Mouse (Mus musculus): ENCODE measurements around the gene Gemin5. TPM values are rescaled to one million over a fixed set of nuclear protein-coding genes. Genes with fewer than 3 reads are reported as not detected.

Gene Gemin5
- polyA plus RNA-seq, 1 experiment = 6.6 TPM

- DNase-seq (ENCODE audit: low spot score) = peak; percentile 91
These were observed 3.2 kb upstream of the Gemin5 start, which contains the start of gene Mrpl22 for GRCm38 (mm10) chr11:58171459-58172091. Gene Mrpl22, plus strand, starts transcription at chr11:58171661.

GRCm38 (mm10) chr11:58169666-58170065, 1.3 kb upstream of the Gemin5 start:
- no peak for DNase-seq (ENCODE audit: low spot score)

- no peak for DNase-seq (ENCODE audit: low spot score)
These were observed 545 bp downstream of the Gemin5 start for GRCm38 (mm10) chr11:58167822-58168166.

- no peak for DNase-seq (ENCODE audit: low spot score)
These were observed 3.3 kb downstream of the Gemin5 start for GRCm38 (mm10) chr11:58165072-58165471.

GRCm38 (mm10) chr11:58156871-58157270, 11.5 kb downstream of the Gemin5 start:
- DNase-seq (ENCODE audit: low spot score) = no peak

- DNase-seq (ENCODE audit: low spot score) = no peak
These were observed 12.9 kb downstream of the Gemin5 start for GRCm38 (mm10) chr11:58155458-58155857.

GRCm38 (mm10) chr11:58146241-58146640, 22.1 kb downstream of the Gemin5 start:
- no peak for DNase-seq (ENCODE audit: low spot score)

- no peak for DNase-seq (ENCODE audit: low spot score)
These were observed 24.5 kb downstream of the Gemin5 start for GRCm38 (mm10) chr11:58143704-58144426.

- DNase-seq (ENCODE audit: low spot score) = no peak
These were observed 28.9 kb downstream of the Gemin5 start for GRCm38 (mm10) chr11:58139466-58139865.

- no peak for DNase-seq (ENCODE audit: low spot score)
These were observed 29.5 kb downstream of the Gemin5 start for GRCm38 (mm10) chr11:58138821-58139220.

- DNase-seq (ENCODE audit: low spot score) = no peak
These were observed 31.7 kb downstream of the Gemin5 start for GRCm38 (mm10) chr11:58136677-58137076.

GRCm38 (mm10) chr11:58135296-58135695, 33.0 kb downstream of the Gemin5 start:
- no peak for DNase-seq (ENCODE audit: low spot score)

- DNase-seq (ENCODE audit: low spot score) = no peak
These were observed 33.5 kb downstream of the Gemin5 start for GRCm38 (mm10) chr11:58134869-58135268.

- no peak for DNase-seq (ENCODE audit: low spot score)
These were observed 36.3 kb downstream of the Gemin5 start for GRCm38 (mm10) chr11:58132026-58132425.

GRCm38 (mm10) chr11:58129302-58129843, 39.0 kb downstream of the Gemin5 start:
- no peak for DNase-seq (ENCODE audit: low spot score)

GRCm38 (mm10) chr11:58127544-58127943, 40.8 kb downstream of the Gemin5 start:
- DNase-seq (ENCODE audit: low spot score) = no peak

- DNase-seq (ENCODE audit: low spot score) = no peak
These were observed 41.8 kb downstream of the Gemin5 start for GRCm38 (mm10) chr11:58126397-58127160.

- DNase-seq (ENCODE audit: low spot score) = no peak
These were observed 43.3 kb downstream of the Gemin5 start for GRCm38 (mm10) chr11:58125021-58125420.

GRCm38 (mm10) chr11:58123711-58124110, 44.6 kb downstream of the Gemin5 start:
- no peak for DNase-seq (ENCODE audit: low spot score)

GRCm38 (mm10) chr11:58121351-58121750, 47.0 kb downstream of the Gemin5 start:
- DNase-seq (ENCODE audit: low spot score) = no peak

- no peak for DNase-seq (ENCODE audit: low spot score)
These were observed 47.7 kb downstream of the Gemin5 start for GRCm38 (mm10) chr11:58120655-58121054.

- DNase-seq (ENCODE audit: low spot score) = no peak
These were observed 51.2 kb downstream of the Gemin5 start for GRCm38 (mm10) chr11:58117044-58117652.

Data from urinary bladder, adult 2 months (tissue).